Mouse (Mus musculus) duodenum, adult 2 months (tissue): Measurements from ENCODE around the gene Coasy. TPM values are rescaled to one million over a fixed set of nuclear protein-coding genes. Genes with fewer than 3 reads are reported as not detected.

Source experiments
- polyA plus RNA-seq: library from polyadenylated mRNA; depleted of rRNA; stranded (reverse); fragments of >200 nt; gene quantifications from 2 replicates; pipeline ENCODE4 v1.2.3, GENCODE M21; 2012; ENCODE audit warnings: low replicate concordance; rRNA removed

The Coasy gene
- polyA plus RNA-seq = 52.0 and 53.1 TPM in 2 replicates

DNA sequence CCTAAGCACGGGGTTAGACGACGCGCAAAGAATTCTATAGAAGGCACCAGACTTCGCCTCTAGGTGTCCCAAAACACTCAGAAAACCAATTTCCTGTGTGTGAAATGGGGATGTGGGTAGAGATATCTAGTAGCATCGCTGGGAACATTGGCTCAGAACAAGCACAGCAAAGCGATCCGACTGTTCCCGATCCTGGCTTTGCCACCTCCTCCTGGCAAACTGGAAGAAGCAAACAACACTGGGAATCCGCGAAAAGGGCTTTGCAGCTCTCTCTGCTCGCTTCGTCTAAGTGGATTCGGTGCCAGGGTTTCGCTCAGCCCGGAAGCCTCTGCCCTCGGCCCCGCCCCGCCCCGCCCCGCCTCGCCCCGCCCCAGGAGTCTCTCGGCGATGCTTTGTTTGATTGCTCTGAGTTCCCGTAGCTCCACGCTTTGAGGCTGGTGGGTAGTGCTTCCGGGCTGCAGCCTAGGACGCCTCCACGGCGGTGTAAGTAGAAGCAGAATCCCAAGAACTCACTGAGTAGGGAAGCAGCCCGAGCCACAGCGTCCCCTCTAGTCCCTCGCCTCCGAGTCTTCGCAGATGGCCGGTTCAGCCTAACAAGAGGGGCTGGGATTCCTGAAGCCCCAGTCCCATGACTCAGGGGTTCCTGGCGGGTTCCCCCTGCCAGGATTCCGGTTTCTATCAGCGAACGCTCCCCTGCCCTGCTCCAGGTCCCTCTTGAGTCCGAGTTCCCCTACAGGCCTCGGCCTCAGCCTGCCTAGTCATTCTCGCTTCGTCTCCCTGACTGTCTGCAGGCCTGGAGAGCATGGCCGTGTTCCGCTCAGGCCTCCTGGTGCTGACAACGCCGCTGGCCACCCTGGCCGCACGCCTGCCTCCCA lies at the start of gene Coasy:
Gene Coasy, plus strand, starts transcription at position 358 of the 875 bp plus-strand sequence.

GRCm38 (mm10) chr11:101069391-101070188 lies 12.8 kb upstream of the Coasy start, which contains the start of gene Naglu:
TSS of gene Naglu (plus strand) at chr11:101070012.

DNA sequence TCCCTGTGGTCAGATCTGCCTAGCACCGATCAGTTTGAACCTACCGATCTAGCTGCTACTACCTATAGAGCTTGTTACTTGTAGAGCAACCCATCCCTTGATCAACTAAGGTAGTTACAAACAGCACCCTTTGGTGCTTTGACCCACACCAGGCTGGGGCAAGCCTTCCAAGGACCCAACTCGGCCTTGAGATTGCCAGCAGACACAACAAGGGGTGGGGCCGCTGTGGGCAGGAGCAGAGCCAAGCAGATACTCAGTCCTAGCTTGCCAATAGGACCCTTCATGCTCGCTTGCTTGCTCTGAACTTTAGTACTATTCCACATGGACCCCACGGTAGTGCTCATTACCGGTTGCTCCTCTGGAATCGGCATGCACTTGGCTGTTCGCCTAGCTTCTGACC lies 4.2 kb upstream of the Coasy start, which contains the start of gene Hsd17b1:
Gene Hsd17b1, plus strand, starts transcription at position 291 of the 400 bp plus-strand sequence.

GRCm38 (mm10) chr11:101086756-101087681 lies 4.7 kb downstream of the Coasy start, which contains the start of gene Mlx:
TSS of gene Mlx (plus strand) at chr11:101087277.

DNA sequence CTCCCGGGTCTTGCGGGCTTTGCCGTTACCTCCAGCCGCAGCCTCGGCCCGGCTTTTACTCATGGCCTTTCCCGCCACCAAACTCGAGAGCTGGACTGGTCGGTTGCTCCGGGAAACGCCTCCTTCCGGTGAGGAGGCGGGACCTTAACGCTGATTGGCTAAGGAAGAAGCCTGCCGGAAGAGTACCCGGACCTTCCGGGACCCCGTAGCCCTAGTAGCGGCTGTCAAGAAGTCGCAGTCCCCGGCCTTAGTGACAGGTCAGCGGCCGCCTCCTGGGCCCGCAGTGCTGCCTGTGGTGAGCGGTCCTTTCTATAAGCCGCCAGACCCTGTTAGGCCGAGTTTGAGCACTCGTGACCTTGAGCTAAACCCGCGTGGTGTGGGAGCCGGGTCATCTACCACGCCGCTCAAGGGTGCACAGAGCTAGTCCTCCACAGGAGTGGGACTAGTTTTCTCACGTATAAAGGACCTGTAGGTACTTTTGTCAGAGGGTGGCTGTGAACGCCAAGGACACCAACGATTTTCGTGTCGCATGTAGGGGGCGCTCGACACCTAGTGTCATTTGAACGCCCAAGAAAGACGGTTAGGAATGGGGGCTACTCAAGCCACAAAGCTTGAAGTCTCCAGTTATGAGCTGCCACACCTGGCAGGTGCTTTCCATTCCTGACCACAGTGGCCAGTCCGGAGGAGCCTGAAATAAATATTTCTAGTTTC lies 13.1 kb downstream of the Coasy start, which contains the start of gene Psmc3ip:
Gene Psmc3ip, minus strand, starts transcription at position 123 of the 711 bp plus-strand sequence.

DNA sequence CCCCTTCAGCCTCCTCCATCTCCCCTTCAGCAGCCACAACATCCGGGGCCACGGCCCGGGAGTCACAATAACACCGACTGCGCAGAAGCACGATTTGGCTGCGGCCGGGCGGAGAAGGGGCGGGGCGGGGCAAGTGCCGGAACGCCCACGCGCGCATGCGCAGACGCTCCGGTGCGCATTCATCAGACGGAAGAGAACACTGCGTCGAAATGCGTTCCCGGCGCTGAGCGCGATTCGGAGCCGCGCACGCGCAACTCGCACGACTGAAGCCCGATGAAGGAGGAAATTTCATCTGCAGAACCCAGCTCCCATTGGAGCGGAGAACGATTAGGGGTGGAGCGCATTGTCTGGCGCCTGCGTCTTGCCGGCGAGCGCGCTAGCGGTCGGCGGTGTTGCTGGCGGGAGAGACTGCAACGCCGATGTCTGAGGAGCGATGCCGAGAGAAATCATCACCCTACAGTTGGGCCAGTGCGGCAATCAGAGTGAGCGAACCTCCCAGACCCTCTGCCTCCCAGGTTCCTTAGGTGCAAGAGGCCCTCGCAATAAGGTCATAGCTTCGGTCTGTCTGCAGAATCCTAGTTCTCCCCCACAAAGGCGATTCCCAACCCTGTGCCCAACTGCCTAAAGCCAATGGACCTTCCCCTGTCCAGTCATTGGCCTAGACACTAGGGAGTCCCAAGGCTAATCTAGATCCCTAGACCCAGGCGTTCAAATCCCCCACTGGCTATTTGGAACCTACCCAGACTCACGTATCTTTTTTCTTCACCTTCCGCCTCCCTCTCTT lies 37.6 kb downstream of the Coasy start, which contains the start of the genes Retreg3 and Tubg1:
Gene Retreg3, minus strand, starts transcription at position 133 of the 784 bp plus-strand sequence.
Gene Tubg1, plus strand, starts transcription at position 178 of the 784 bp plus-strand sequence.

Other genes starting within 250 kb of the Coasy start
- gene Stat5b, start 231.8 kb upstream of the Coasy start, polyA plus RNA-seq = 7.1 and 8.7 TPM in 2 replicates
- gene Stat5a, start 223.2 kb upstream of the Coasy start, polyA plus RNA-seq = 4.8 and 8.4 TPM in 2 replicates
- 48.3 and 72.0 TPM in 2 replicates for gene Stat3, start 143.0 kb upstream of the Coasy start, polyA plus RNA-seq
- 27.3 and 28.8 TPM in 2 replicates for gene Cavin1, start 111.7 kb upstream of the Coasy start, polyA plus RNA-seq
- gene Atp6v0a1, start 73.1 kb upstream of the Coasy start, polyA plus RNA-seq = 75.6 and 77.5 TPM in 2 replicates
- gene Naglu, start 12.6 kb upstream of the Coasy start, polyA plus RNA-seq = 18.0 and 24.9 TPM in 2 replicates
- 0.22 TPM in 1 of 2 replicates, not detected in the other for gene Hsd17b1, start 4.2 kb upstream of the Coasy start, polyA plus RNA-seq
- gene Mlx, start 4.7 kb downstream of the Coasy start, polyA plus RNA-seq = 55.4 and 114 TPM in 2 replicates
- gene Psmc3ip, start 12.9 kb downstream of the Coasy start, polyA plus RNA-seq = 0.21 and 0.25 TPM in 2 replicates
- 34.1 and 45.4 TPM in 2 replicates for gene Retreg3, start 37.3 kb downstream of the Coasy start, polyA plus RNA-seq
- gene Tubg1, start 37.4 kb downstream of the Coasy start, polyA plus RNA-seq = 12.9 and 14.6 TPM in 2 replicates
- 1.4 and 1.8 TPM in 2 replicates for gene Tubg2, start 73.3 kb downstream of the Coasy start, polyA plus RNA-seq
- 2.5 and 3.7 TPM in 2 replicates for gene Cntnap1, start 88.0 kb downstream of the Coasy start, polyA plus RNA-seq
- 49.1 and 101 TPM in 2 replicates for gene Plekhh3, start 88.8 kb downstream of the Coasy start, polyA plus RNA-seq
- 17.2 and 32.6 TPM in 2 replicates for gene Ccr10, start 92.9 kb downstream of the Coasy start, polyA plus RNA-seq
- gene Ezh1, start 143.9 kb downstream of the Coasy start, polyA plus RNA-seq = 16.0 and 18.3 TPM in 2 replicates
- gene Ramp2, start 163.5 kb downstream of the Coasy start, polyA plus RNA-seq = 30.1 and 31.9 TPM in 2 replicates
- gene Vps25, start 171.1 kb downstream of the Coasy start, polyA plus RNA-seq = 87.6 and 146 TPM in 2 replicates
- 5.5 and 6.8 TPM in 2 replicates for gene Wnk4, start 178.0 kb downstream of the Coasy start, polyA plus RNA-seq
- gene Cntd1, start 196.4 kb downstream of the Coasy start, polyA plus RNA-seq = 0.22 and 0.28 TPM in 2 replicates
- 579 and 638 TPM in 2 replicates for gene Coa3, start 196.5 kb downstream of the Coasy start, polyA plus RNA-seq
- gene Becn1, start 219.7 kb downstream of the Coasy start, polyA plus RNA-seq = 87.7 and 128 TPM in 2 replicates
- gene Psme3, start 233.6 kb downstream of the Coasy start, polyA plus RNA-seq = 22.3 and 29.3 TPM in 2 replicates
- gene Aoc2, start 242.5 kb downstream of the Coasy start, polyA plus RNA-seq = 5.0 TPM in 2 replicates
- gene Aoc3, start 248.0 kb downstream of the Coasy start, polyA plus RNA-seq = 5.4 and 11.8 TPM in 2 replicates